Mouse (Mus musculus): ENCODE results near the gene C2cd4c.

The C2cd4c gene

DNA sequence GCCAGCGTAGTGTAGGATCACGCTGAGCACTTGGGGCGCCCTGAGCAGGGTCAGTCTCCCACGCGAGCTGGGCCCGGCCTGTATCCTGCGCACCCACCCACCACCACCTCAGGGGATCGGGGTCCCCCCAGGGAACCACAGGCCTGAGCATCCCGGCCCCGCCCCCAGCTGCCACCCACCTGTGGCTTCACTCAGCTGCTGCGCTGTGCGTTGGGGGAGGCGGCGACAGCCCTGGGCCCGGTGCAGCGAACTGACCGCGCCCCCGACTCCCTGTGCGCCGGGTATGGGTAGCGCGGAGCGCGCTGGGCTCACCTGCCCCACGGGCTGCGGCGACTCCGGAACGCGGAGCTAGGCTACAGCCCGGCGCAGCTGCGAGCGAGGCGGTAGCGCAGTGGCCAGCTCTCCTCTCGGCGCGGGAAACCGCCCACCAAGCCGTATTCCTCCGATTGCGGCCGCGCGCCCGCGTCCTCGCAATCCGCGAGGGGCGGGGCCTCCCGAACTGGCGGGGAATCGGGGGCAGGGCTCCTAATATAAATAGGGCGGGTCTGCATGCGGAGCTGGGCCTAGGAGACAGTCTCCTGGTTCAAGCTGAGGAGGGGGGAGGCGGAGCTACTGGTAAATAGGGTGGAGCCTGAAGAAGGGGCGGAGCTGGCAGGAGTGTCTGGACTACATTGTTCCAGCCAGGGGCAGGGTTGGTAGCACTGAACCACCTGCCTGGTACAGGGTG lies at the start of gene C2cd4c:
TSS of gene C2cd4c (minus strand) at position 448 of the 727 bp plus-strand sequence.
- DNase-seq (ENCODE audit: low read depth, low spot score): no peak

DNA sequence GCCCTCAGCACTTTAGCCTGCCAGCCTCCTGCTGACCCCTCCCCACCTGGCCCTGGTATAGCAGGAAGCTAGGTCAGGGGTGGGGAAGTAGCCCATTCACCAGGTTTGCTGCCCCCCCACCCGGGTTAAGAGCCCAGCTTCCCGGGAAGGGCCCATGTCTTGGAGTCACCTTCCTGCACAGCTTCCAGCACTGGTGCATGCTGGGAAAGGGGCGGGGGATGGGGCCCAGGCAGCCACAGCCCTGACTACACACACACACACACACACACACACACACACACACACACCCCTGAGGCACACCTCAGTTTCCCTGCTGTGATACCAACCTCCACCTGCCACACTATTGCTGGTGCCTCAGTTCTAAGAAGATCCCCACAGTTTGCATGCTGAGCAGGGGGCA lies 48.0 kb upstream of the C2cd4c start:
- DNase-seq (ENCODE audit: low read depth, low spot score): no peak

DNA sequence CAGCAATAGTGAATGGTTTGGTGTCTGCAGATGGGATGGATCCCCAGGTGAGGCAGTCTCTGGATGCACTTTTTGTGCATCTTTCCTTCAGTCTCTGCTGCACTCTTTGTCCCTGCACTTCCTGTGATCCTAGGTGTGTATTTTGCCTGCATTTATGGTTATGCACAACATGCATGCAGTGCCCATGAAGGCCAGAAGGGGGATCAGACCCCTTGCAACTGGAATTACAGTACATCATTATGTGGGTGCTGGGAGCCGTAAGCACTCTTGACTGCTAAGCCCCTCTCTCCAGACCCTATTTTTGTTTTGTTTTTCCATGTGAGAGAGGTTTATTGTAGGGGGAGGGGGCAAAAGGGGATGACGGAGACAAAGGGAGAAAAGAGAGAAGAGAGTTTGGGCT lies 46.5 kb upstream of the C2cd4c start:
- DNase-seq (ENCODE audit: low read depth, low spot score): no peak

DNA sequence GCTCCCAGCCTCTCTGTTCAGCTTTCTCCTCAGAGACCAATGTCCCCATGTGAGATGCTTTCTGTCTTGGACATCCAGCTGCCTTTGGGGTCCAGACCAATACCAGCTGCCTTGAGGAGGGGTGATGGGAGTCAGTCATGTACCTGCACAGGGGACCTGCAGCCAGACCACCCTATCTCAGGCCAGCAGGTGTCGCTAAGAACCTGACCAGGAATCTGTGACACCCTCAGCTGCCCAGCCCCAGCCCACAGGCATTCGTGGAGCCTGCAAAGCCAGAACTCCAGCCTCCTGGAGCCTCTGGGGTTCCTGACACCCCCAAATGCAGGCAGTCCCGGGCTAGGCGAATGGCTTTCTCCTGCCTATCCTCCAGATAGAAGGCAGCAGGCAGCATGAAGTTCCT lies 45.0 kb upstream of the C2cd4c start:
- DNase-seq (ENCODE audit: low read depth, low spot score): no peak

DNA sequence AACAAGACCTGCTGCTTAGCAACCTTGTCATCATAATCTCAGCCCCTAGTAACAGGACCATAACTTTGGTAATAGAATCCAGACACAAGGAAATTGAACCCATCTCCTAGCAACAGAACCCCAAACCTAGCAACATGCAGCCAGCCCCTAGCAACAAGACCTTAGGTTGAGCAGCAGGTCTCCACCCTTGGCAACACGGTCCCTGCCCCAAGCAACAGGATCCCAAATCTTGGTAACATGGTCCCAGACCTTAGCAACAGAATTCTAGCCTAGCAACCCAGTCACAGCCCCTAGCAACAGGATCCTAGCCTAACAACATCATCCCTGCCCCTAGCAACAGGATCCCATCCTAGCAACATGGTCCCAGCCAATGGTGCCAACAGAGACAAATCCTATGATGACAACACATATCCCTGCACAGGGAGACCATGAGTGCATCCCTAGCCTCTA lies 41.1 kb upstream of the C2cd4c start:
- no peak for DNase-seq (ENCODE audit: low read depth, low spot score)

DNA sequence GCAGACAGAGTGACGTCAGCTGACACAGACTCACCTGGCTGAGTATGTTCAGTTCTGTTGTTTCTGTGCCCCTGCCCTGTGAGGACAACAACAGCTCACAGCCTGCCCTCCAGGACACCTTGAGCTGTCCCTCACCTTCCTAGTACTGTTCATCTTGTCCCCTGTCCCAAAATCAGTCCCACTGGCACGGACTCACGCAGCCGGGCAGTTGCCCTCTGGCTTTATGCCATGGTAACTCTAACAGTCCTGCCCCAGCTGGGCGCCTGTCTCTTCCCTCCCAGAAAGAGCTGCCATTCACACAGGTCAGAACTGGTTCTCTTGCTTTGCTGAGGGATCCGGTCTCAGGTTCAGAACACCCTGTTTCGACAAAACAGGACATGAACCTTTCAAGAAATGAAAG lies 39.0 kb upstream of the C2cd4c start:
- DNase-seq (ENCODE audit: low read depth, low spot score): no peak

DNA sequence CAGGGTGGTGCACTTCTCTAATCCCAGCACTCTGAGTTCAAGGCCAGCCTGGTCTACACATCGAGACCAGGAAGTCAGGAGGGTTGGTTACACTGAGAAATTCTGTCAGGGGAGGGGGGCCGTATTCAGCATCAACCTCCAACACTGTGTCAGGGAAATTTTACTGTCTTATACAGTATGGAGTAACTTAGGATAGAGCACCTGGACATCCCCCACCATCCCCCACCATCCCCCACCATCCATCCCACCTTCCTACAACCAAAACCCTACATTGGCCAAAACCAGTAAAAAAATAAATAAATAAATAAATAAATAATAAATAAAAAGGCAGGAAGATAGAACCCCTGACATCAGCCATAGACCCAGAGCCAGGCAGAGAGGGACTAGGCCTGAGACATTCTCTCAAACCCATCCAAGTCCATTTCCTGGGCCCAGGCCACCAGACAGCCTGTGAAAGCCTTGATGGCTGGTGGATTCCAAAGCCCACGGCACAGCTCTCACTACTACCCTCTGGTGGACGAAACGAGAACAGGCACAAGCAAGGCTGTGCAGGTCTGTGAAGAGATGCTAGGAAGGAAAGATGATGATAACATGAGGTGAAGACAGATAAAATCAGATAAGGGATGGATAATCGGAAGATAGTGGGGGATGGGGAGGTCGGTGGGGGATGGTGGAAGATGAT lies 35.4 kb upstream of the C2cd4c start:
- DNase-seq (ENCODE audit: low read depth, low spot score): peak; percentile 77

DNA sequence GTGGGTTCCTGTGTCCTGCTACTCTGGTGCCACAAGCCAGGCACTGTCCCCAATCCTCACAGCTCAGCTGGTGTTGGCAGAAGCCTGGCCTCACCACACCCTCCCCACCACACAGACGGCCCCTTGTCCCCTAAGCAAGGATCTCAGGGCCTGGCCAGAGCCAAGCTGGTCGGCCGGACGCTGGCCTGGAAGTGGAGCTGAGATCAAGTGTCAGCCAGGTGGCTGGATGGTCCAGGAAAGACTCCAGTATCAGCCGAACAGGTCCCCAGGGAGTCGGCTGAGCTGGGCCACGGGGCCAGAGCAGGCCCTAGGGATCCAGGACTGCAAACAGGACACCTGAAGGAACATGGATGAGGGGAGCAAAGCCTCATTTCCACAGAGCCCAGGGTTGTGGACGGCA lies 31.9 kb upstream of the C2cd4c start, which contains the start of gene Odf3l2:
TSS of gene Odf3l2 (minus strand) at position 28 of the 400 bp plus-strand sequence.
- DNase-seq (ENCODE audit: low read depth, low spot score): no peak

DNA sequence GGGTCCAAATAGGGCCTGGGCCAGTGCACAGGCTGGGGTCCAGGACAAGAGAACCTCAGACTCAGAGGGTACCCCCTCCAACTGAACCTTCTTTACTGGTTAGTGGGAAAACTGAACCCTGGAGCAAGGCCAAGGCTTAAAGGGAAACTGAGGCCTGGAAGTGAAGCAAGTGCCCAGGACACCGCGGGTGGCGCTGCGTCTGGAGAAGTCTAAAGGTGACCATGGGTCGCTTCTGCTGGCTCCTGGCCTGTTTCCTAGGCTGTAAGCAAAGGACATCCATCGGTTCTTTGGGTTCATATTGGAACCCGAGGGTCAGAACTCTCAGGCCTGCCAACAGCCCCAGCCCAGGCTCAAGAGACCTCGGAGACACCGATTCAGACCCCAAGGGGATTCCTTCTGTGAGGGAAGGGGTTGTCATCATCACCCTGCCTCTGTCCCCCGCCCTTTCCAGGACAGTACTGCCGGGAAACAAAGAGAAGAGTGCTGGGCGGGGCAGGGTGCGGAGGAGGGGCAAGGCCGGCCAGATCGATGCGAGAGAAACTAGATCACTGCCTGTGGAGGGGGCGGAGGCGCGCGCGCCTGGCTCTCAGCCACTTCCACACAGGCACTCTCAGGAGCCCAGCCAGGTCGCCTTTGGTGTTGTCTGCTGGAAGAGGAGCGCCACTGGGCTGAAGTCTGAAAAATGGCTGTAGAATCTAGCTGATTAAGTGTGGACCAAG lies 24.8 kb upstream of the C2cd4c start:
- DNase-seq (ENCODE audit: low read depth, low spot score): no peak

DNA sequence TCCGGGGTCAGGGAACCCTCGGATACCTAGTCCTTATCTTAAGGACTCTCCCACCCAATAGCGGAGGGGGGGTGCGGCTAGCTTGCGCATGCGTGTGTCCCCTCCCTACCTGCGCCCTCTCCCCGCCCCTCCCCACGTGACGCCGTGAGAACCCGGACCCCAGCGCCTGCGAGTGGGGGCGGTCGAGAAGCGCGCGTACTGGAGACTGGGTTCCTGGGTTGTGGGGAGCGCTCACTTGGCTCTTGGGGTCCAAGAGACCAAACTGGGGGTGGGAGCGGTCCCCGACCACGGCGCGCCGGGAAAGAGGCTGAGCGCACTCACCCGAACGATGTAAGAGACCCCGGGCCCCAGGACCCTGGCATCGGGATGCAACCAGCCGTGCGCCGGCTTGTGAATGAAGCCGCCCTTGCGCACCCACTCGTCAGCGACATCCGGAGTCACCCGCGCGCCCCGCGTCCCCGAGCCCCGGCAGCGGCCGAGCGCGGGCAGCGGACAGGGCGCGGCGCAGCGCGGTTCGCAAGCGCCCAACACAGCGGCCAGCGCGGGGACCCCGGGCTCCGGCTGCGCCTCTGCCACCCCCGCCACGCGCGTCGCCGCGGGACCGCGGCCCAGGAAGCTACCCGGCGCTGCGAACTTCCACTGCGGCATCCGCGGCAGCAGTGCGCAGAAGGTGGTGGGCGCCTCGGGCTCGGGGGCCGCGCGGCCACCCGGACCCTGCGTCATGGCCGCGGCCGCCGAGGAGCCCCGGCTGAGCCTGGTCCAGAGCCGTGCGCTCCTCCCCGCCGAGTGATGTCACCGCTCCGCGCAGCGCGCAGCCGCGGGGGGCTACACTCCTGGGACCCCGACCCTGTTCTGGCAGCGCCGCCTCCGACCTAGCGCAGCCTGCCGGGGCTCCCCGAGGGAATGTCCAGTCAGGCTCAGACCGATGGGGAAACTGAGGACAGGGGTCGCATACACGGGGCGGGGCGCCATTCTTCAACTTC lies 23.6 kb upstream of the C2cd4c start, which contains the start of gene Shc2:
TSS of gene Shc2 (minus strand) at position 791 of the 983 bp plus-strand sequence.
- DNase-seq (ENCODE audit: low read depth, low spot score): no peak

DNA sequence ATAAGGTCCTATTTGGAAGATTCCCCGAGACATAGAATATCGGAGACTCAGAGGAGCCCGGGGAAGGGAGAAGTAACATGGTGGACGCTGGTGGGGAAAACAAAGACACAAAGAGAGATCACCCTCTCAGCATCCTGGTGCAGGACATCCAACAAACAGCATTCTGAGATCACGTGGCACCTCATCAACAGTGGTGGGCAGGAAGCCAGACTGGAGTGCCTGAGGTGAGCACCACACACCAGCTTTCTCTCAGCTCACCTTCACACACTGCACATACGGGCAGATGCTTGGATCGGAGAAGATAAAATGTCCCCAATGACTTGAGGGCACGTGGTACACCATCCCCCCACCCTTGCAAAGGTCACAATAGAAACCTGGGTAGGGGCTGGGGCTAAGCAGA lies 22.5 kb upstream of the C2cd4c start:
- DNase-seq (ENCODE audit: low read depth, low spot score): no peak

DNA sequence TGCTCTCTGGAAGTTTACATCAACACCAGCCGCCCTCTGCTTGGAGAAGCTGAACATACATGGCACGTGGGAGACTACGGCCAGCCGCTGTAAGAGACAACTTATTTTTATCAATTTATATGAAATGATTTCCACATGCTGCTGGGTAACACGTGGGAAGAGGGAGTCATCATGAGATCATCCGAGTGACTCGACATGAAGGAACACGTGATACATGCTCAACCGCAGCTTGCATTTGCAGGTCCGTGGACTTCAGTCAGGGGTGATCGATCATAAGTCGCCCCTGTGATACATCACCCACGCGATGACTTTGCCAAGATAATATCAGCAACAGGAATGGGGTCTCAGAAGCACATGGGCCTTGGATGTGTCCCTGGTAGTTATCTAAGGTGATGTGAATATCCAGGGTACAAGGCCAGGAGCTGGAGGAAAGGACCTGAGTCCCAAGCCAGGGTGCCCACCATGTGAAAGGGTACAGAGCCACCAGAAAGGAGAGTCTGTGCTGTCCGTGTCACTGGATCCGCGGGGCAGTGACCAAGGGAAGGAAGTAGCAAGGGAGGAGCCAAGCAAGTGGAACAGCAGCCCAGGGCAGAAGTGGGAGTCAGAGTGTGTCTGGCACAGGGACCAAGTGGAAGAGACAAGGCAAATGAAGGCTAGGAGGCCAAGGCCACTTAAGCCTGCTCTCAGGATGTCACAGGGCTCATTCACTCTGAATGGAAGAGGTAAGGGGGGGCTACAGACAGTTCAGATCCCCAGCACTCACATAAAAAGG lies 19.4 kb upstream of the C2cd4c start:
- DNase-seq (ENCODE audit: low read depth, low spot score): no peak

DNA sequence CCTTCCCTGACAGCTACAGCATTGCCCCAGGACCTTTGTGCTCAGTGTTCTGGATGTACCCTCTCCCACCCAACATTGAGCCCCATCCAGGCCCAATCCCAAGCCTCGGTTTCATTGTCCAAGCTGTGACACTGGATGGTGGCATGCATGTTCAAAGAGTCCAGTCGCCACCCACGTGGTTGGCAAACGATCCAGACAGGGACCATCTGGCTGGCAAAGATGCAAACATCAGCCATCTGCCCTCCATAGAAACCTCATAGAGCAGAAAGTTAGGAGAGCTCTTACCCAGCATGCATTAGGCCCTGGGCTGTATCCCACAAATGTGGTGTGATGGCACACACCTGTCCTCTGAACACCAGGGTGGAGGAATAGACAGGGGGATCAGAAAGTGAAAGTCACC lies 17.6 kb upstream of the C2cd4c start:
- DNase-seq (ENCODE audit: low read depth, low spot score): no peak

DNA sequence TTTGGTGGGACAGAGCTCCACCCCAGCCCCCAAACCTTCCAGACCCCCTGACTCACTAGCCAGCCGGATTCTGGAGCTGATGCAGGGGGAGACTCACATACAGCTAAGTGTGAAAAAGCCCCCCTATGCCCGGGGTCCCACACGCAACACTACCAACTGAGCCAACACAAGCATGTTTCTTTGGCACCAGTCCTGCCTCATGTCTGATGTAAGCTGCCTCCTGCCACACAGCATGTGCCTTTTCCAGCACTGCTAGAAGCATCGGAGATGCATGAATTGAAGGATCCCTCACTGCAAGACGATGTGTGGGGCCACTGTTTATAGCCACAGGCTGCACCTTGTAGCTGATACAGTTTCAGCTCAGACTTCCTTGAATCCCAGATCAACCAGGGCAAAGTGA lies 14.6 kb upstream of the C2cd4c start:
- DNase-seq (ENCODE audit: low read depth, low spot score): no peak

DNA sequence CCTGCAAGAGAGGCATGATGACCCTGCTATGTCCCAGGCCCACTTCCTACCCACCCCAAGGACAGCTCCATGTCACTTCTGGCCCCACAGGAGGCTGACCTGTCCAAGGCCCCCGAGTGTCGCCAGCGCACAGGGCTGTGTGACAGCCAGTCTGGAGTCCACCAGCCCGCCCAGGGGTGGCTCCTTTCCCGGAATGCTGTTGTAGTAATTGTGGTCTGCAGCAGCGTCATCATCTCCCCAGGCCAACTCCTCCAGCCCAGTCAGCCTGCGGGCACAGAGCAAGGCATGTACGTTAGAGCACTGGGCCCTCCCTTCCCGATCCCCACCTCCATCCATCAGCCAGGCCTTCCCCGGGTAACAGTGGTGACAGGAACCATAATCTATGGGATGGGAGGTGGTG lies 12.3 kb upstream of the C2cd4c start:
- DNase-seq (ENCODE audit: low read depth, low spot score): no peak

DNA sequence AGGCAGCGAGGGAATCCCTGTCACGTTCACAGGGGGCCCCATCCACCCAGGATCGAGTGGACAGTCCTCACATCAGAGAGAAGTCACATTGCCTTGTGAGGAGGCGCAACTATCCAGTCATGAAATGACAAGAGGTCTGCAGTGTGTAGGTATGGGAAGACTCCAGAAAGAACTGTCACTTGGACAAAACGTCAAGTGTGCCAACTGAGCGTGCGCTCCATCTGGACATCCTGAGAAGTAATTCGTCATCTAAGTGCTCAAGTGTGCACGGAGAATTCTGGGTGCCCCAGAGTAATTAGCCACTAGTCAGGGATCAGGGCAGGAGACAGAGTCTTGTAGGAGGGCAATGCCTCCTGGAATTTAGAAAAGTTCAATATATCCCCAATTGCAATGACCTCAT lies 11.6 kb upstream of the C2cd4c start:
- DNase-seq (ENCODE audit: low read depth, low spot score): no peak

DNA sequence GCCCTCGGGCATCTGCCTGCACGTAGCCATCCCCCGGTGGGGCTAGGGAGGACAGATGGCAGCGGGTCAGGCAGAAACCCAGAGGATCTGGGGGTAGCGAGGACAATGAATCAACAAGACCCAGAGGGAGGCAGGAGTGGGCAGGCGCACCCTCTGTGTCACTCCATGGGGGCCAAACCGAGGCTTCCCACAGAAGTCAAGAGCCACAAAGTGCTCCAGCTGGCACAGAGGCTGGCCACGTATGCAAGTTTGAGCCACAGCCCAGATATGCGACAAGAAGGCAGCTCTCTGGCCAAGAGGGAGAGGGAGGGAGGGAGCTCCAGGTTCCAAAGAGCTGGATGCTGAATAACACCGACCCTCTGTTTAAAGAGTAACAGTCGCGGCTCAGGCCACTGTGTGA lies 10.1 kb upstream of the C2cd4c start:
- no peak for DNase-seq (ENCODE audit: low read depth, low spot score)

DNA sequence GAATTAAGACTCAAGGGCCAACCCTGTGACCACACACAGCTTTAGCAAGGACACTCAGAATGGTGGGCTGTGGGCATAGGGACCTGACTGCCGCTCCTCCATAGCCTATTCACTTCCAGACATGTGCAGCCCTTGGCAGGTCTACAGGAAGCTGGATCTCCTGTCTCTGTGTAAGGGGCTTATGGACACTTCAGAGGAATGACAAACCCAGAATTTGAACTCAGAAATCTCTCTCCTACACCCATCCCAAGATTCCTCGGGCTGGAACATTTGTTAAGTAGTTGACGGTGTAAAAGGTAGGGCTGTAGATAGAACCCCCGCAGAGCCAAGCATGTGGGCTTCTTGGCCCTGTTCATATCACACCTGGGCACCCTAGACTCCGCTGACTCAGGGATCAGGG lies 2.6 kb upstream of the C2cd4c start:
- no peak for DNase-seq (ENCODE audit: low read depth, low spot score)

DNA sequence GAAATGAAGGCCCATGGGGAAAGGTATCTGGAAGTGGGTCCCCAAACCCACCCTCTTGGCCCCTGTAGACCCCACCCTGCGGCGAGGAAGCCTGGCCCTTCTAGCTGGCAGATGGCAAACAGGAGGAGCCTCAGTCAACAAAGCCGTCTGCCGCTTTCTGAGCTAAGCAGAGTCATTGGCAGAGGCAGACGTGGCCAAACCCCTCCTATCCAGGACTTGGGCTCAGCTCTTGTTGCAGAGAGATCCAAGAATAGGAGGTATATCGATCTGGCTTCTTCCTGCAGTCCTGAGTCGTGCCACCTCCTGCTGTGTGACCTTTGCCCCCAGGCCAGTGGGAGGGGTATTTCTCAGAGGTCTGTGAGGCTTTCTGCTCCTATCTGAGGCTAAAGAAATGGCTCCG lies 2.0 kb upstream of the C2cd4c start:
- no peak for DNase-seq (ENCODE audit: low read depth, low spot score)

DNA sequence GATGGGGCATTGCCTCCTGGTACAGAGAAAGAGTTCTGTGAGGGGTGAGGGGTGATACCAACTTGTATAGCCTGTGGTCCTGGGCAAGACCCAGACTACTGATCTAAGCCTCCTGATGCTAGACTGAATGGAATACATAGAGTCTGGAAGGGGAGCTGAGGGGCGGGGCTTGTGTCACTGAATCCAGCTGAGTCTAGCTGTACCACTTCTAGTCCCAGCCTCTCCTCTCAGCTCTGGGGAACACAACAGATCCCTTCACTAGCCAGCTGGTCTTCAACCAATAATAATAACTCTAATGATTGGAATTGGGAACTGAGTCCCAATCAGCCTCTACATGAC lies 449 bp upstream of the C2cd4c start:
- DNase-seq (ENCODE audit: low read depth, low spot score): no peak
